Mouse (Mus musculus): ENCODE results near the gene Sh3gl2. TPM values are rescaled to one million over a fixed set of nuclear protein-coding genes. Genes with fewer than 3 reads are reported as not detected.
A peak's percentile ranks its signal among the peaks of the same experiment; 100 is the strongest.

Gene Sh3gl2
- polyA plus RNA-seq (2014; fragmentation: Nextera tagmentation; extraction: Ambion mirVana) = 0.91 and 1.7 TPM in 2 replicates

- Histone ChIP-seq H3K9ac (ENCODE audit: low read length) (peak within 1 kb of the TSS; percentile 50; the same call in 1 of the 2 replicates), H3K4me1 (ENCODE audit: control insufficient read depth, insufficient read depth, low read length) (no peaks in the 10 kb centered on the region), H3K27ac (replicated peaks; ENCODE audit: low read depth, low read length) (no peak within 1 kb of the TSS), H3K9me3 (ENCODE audit: control insufficient read depth, low read length) (no peaks in the 10 kb centered on the region), H3K27me3 (ENCODE audit: control insufficient read depth, insufficient read depth, low read length) (peaks cover 29% of the 10 kb centered on the region), H3K4me3 (ENCODE audit: low read depth, low read length) (peak within 1 kb of the TSS; percentile 67), H3K4me2 (ENCODE audit: low read depth, severe bottlenecking) (peak within 1 kb of the TSS; percentile 98), H3K36me3 (ENCODE audit: control insufficient read depth, insufficient read depth, low read length) (no peaks in the 10 kb centered on the region)
- ATAC-seq (ENCODE audit: insufficient number of reproducible peaks, low FRiP score, low TSS enrichment, low read depth) = peak; percentile 65; the same call in 1 of the 2 replicates
- DNase-seq (ENCODE audit: low spot score) = no peak
- WGBS = under 1% methylated on average over 27 of the region's 48 CpGs
Observed at GRCm38 (mm10) chr4:85205071-85205635, at the start of gene Sh3gl2. Gene Sh3gl2 (plus strand): TSS chr4:85205126.

GRCm38 (mm10) chr4:85161156-85161555 lies 43.8 kb upstream of the Sh3gl2 start:
- Histone ChIP-seq H3K27ac (replicated peaks; ENCODE audit: low read depth, low read length) (no peak overlapping the region), H3K4me3 (ENCODE audit: low read depth, low read length) (no peak overlapping the region), H3K9me3 (ENCODE audit: control insufficient read depth, low read length) (no peaks in the 10 kb centered on the region), H3K27me3 (ENCODE audit: control insufficient read depth, insufficient read depth, low read length) (no peaks in the 10 kb centered on the region), H3K36me3 (ENCODE audit: control insufficient read depth, insufficient read depth, low read length) (no peaks in the 10 kb centered on the region), H3K4me2 (ENCODE audit: low read depth, severe bottlenecking) (no peak overlapping the region), H3K9ac (ENCODE audit: low read length) (no peak overlapping the region), H3K4me1 (ENCODE audit: control insufficient read depth, insufficient read depth, low read length) (no peaks in the 10 kb centered on the region)
- DNase-seq (ENCODE audit: low spot score) (no peak), ATAC-seq (ENCODE audit: insufficient number of reproducible peaks, low FRiP score, low TSS enrichment, low read depth) (no peak)
- 66% methylated on average over 4 of the region's 4 CpGs for WGBS

DNA sequence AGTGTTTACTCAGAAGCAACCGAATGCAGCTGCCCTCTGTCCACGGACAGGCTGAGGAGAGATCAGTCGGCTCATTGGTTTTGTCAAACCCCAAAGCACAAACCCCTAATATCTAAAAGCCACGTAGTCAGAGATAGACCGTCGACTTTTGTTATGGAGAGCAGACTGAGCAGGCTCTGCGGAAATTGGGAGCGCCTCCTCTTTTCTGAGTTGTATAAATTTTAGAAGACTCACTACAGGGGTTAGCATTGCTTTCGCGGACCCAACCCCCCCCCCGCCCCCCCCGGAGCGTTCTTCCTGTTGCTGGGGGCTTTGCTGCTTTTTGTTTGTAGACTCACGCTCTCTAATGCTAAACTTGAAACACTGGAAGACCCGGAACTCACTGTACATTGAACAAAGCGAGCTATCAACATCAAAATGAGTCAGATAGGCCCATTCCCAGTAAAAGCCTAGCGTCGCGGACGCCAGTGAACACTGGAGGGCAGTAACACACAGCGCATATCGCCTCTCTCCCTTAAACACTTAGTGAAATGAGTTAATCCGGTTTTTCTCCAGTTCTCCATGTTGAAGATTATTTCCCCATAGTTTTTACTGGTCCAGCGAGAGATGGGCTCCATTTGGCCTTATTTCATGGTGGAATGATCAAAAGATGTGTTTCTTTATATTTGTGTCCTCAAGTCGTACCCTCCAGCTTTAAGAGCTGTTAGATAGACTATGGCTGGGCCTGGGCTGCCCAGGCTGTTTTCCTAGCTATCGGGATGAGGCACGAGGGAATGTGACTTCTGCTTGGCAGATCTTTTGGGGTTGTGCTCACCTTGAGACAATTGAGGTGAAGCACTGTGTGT lies 42.2 kb upstream of the Sh3gl2 start:
- no peaks in the 10 kb centered on the region for H3K36me3 ChIP-seq (ENCODE audit: control insufficient read depth, insufficient read depth, low read length)
- H3K4me3 ChIP-seq (ENCODE audit: low read depth, low read length) = no peak overlapping the region
- ATAC-seq (ENCODE audit: insufficient number of reproducible peaks, low FRiP score, low TSS enrichment, low read depth) = peak; percentile 68; the same call in 1 of the 2 replicates
- 31% methylated on average over 27 of the region's 27 CpGs for WGBS
- H3K27ac ChIP-seq (replicated peaks; ENCODE audit: low read depth, low read length) = no peak overlapping the region
- no peaks in the 10 kb centered on the region for H3K9me3 ChIP-seq (ENCODE audit: control insufficient read depth, low read length)
- H3K4me2 ChIP-seq (ENCODE audit: low read depth, severe bottlenecking) = no peak overlapping the region
- no peaks in the 10 kb centered on the region for H3K27me3 ChIP-seq (ENCODE audit: control insufficient read depth, insufficient read depth, low read length)
- no peaks in the 10 kb centered on the region for H3K4me1 ChIP-seq (ENCODE audit: control insufficient read depth, insufficient read depth, low read length)
- peak; percentile 79 for DNase-seq (ENCODE audit: low spot score)
- H3K9ac ChIP-seq (ENCODE audit: low read length) = no peak overlapping the region

DNA sequence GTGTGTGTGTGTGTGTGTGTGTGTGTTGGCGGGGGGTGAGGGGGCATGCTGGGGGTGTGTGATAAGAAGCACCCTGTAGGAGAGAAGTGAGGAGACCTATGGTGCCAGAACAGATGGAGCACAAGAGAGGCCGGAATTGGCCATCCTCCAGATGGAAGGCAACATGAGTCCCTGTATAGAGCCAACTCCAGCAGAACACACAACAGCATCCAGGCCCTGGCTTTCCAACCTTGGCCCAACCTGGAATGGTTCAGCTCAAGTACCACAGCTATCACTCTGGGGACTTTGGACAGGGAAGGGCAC lies 41.7 kb upstream of the Sh3gl2 start:
- H3K4me1 ChIP-seq (ENCODE audit: control insufficient read depth, insufficient read depth, low read length) = no peaks in the 10 kb centered on the region
- ATAC-seq (ENCODE audit: insufficient number of reproducible peaks, low FRiP score, low TSS enrichment, low read depth) = no peak
- no peaks in the 10 kb centered on the region for H3K9me3 ChIP-seq (ENCODE audit: control insufficient read depth, low read length)
- no peak for DNase-seq (ENCODE audit: low spot score)
- H3K36me3 ChIP-seq (ENCODE audit: control insufficient read depth, insufficient read depth, low read length) = no peaks in the 10 kb centered on the region
- H3K9ac ChIP-seq (ENCODE audit: low read length) = no peak overlapping the region
- WGBS = 95% methylated on average over 2 of the region's 2 CpGs
- no peak overlapping the region for H3K4me2 ChIP-seq (ENCODE audit: low read depth, severe bottlenecking)
- H3K27ac ChIP-seq (replicated peaks; ENCODE audit: low read depth, low read length) = no peak overlapping the region
- no peaks in the 10 kb centered on the region for H3K27me3 ChIP-seq (ENCODE audit: control insufficient read depth, insufficient read depth, low read length)
- H3K4me3 ChIP-seq (ENCODE audit: low read depth, low read length) = no peak overlapping the region

DNA sequence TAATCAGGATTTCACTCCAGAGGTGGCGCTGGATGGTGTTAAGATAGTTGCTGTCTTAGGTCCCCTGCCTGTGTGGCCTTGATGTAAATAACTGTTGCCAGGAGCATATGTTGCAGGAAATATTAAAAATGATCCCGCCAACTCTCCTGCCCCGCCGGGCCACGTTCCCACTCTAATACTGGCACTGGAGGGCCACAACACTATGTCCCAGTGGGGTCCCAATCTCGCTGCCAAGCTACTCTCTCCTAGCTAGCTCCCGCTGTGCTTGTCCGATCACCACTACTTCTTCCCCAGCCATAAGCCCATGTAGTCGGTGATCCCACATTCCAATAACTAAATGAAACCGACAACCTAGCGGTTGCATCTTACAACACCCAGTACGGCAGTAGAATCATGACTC lies 36.9 kb upstream of the Sh3gl2 start:
- H3K4me1 ChIP-seq (ENCODE audit: control insufficient read depth, insufficient read depth, low read length) = no peaks in the 10 kb centered on the region
- no peak for ATAC-seq (ENCODE audit: insufficient number of reproducible peaks, low FRiP score, low TSS enrichment, low read depth)
- H3K27me3 ChIP-seq (ENCODE audit: control insufficient read depth, insufficient read depth, low read length) = no peaks in the 10 kb centered on the region
- no peaks in the 10 kb centered on the region for H3K36me3 ChIP-seq (ENCODE audit: control insufficient read depth, insufficient read depth, low read length)
- no peak for DNase-seq (ENCODE audit: low spot score)
- no peak overlapping the region for H3K4me2 ChIP-seq (ENCODE audit: low read depth, severe bottlenecking)
- no peaks in the 10 kb centered on the region for H3K9me3 ChIP-seq (ENCODE audit: control insufficient read depth, low read length)
- no peak overlapping the region for H3K27ac ChIP-seq (replicated peaks; ENCODE audit: low read depth, low read length)
- WGBS = 92% methylated on average over 12 of the region's 12 CpGs
- H3K9ac ChIP-seq (ENCODE audit: low read length) = no peak overlapping the region
- no peak overlapping the region for H3K4me3 ChIP-seq (ENCODE audit: low read depth, low read length)

GRCm38 (mm10) chr4:85175466-85175865 lies 29.5 kb upstream of the Sh3gl2 start:
- DNase-seq (ENCODE audit: low spot score) (no peak), ATAC-seq (ENCODE audit: insufficient number of reproducible peaks, low FRiP score, low TSS enrichment, low read depth) (no peak)
- Histone ChIP-seq H3K9me3 (ENCODE audit: control insufficient read depth, low read length) (no peaks in the 10 kb centered on the region), H3K4me2 (ENCODE audit: low read depth, severe bottlenecking) (no peak overlapping the region), H3K36me3 (ENCODE audit: control insufficient read depth, insufficient read depth, low read length) (no peaks in the 10 kb centered on the region), H3K27me3 (ENCODE audit: control insufficient read depth, insufficient read depth, low read length) (no peaks in the 10 kb centered on the region), H3K4me3 (ENCODE audit: low read depth, low read length) (no peak overlapping the region), H3K9ac (ENCODE audit: low read length) (no peak overlapping the region), H3K27ac (replicated peaks; ENCODE audit: low read depth, low read length) (no peak overlapping the region), H3K4me1 (ENCODE audit: control insufficient read depth, insufficient read depth, low read length) (no peaks in the 10 kb centered on the region)
- 92% methylated on average over 4 of the region's 4 CpGs for WGBS

DNA sequence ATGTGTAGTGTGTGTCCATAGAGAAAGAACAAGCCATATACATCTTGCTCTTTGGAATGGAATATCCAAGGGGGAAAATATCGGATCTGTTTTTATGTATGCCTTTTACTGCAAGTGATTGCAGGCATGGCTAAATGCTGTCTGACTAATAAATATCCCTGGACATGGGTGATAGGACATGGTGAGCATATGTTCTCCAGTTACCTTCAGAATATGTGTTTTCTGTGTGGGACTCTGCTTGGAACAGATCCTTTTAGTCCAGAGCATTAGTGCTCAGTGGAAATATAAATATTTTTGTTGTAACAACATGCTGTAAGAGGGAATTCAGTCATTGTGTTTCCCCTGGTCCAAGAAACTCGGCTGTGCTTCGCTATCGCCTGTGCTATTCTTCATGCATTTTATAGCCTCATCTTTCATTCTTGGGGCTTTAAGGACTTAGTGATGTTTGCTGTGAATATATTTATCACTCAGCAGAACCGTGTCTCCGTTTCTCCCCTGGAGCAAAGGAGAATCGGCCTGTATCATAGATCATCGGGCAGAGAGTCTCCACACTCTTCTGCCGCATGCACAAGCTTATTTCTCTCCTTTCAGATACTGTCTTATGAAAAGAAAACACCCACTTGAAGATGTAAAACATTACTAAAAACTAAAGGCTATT lies 26.4 kb upstream of the Sh3gl2 start:
- Histone ChIP-seq H3K4me1 (ENCODE audit: control insufficient read depth, insufficient read depth, low read length) (no peaks in the 10 kb centered on the region), H3K27me3 (ENCODE audit: control insufficient read depth, insufficient read depth, low read length) (no peaks in the 10 kb centered on the region), H3K4me2 (ENCODE audit: low read depth, severe bottlenecking) (no peak overlapping the region), H3K36me3 (ENCODE audit: control insufficient read depth, insufficient read depth, low read length) (no peaks in the 10 kb centered on the region), H3K9me3 (ENCODE audit: control insufficient read depth, low read length) (no peaks in the 10 kb centered on the region), H3K4me3 (ENCODE audit: low read depth, low read length) (no peak overlapping the region), H3K9ac (ENCODE audit: low read length) (no peak overlapping the region), H3K27ac (replicated peaks; ENCODE audit: low read depth, low read length) (no peak overlapping the region)
- 87% methylated on average over 9 of the region's 9 CpGs for WGBS
- DNase-seq (ENCODE audit: low spot score) (no peak), ATAC-seq (ENCODE audit: insufficient number of reproducible peaks, low FRiP score, low TSS enrichment, low read depth) (no peak)

DNA sequence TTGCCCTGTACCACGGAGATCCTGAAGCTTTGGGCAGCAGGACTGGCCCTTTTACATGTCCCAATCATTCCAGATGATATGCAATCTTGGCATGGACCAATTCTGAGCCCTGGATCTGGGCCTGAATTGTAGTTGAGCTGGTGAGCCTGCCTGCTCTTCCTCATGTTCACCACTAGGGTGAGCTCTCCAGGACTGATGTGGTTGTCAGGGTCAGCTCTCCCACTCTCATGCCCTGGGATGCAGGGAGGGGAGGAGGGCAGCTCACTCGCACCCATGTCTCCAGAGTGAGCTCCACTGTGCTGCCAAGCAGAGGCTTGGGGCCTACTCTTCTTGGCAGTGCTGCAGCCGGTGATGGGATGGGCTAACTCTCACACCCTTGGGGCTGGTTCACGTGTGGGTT lies 18.9 kb upstream of the Sh3gl2 start:
- no peak overlapping the region for H3K9ac ChIP-seq (ENCODE audit: low read length)
- H3K36me3 ChIP-seq (ENCODE audit: control insufficient read depth, insufficient read depth, low read length) = no peaks in the 10 kb centered on the region
- no peak overlapping the region for H3K4me3 ChIP-seq (ENCODE audit: low read depth, low read length)
- DNase-seq (ENCODE audit: low spot score) = no peak
- H3K4me1 ChIP-seq (ENCODE audit: control insufficient read depth, insufficient read depth, low read length) = no peaks in the 10 kb centered on the region
- H3K27ac ChIP-seq (replicated peaks; ENCODE audit: low read depth, low read length) = no peak overlapping the region
- no peak overlapping the region for H3K4me2 ChIP-seq (ENCODE audit: low read depth, severe bottlenecking)
- ATAC-seq (ENCODE audit: insufficient number of reproducible peaks, low FRiP score, low TSS enrichment, low read depth) = no peak
- no peaks in the 10 kb centered on the region for H3K27me3 ChIP-seq (ENCODE audit: control insufficient read depth, insufficient read depth, low read length)
- H3K9me3 ChIP-seq (ENCODE audit: control insufficient read depth, low read length) = no peaks in the 10 kb centered on the region
- WGBS = 64% methylated on average over 4 of the region's 4 CpGs
